Mouse (Mus musculus) naive thymus-derived CD4-positive, alpha-beta T cell, adult 5 months (primary cell): ENCODE results near the gene Havcr2. TPM values are rescaled to one million over a fixed set of nuclear protein-coding genes. Genes with fewer than 3 reads are reported as not detected.

Experiments used
- polyA plus RNA-seq: library from polyadenylated mRNA; unstranded; fragments of 100-300 nt; shearing (Covaris generic); gene quantifications from one replicate; pipeline ENCODE4 v1.2.1, GENCODE M21; 2017

Gene Havcr2
- not detected for polyA plus RNA-seq

DNA sequence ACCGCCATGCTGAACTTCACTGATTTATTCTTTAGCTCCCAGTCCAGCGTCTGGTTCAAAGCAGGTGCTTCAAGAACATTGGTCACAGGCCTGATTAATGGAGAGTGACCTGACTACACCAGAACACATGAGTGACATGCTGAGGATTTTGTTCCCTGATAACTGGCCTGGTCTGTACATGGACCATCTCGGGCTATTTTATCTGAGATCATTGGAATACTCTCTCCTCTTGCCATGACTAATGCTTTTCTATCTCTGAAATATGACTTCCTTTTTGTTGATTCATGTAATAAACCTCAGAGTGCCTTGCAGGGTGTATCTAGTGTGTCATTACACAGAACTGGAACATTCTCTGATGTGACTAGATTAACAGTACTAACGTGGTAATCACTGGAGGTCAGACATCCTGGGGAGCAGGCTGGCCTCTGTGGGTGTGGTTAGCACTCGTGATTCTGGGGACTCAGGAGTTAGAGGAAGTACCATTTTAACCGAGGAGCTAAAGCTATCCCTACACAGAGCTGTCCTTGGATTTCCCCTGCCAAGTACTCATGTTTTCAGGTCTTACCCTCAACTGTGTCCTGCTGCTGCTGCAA lies at the start of gene Havcr2:
Havcr2 (plus strand) TSS at position 483 of the 593 bp plus-strand sequence.

DNA sequence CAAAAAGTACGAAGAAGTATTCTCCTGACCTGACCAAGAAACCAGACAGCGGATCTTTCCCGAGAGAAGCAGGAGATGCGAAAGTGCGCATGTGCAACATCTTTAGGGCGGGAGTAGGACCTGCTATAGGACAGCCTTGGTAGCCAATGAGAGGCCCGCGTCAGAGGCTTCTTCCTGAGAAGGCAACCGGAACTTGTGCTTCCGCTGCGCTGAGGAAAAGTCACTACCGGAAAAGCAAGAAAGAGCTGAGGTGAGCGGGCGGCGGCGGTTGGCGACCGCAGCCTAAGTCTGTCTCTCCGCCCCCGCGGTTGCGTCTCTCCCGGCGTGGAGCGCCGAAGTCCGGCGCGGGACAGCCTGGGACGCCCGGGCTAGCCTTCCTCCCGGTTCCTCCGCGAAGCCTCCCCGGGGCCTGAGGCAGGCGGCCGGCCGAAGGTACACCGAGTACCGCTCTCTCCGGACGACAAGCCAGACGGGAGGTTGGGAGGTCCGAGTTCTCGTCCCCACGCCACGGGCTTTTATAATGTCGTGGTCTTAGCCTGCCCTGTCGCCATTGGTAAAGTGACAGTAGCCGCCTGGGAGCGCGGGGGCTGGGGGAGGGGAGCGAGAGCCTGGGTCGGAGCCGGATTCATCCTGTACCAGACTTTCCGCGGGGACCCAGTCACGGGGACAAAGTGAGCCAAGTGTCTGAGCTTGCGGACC lies 17.8 kb upstream of the Havcr2 start, which contains the start of gene Med7:
Med7 (plus strand) TSS at position 166 of the 699 bp plus-strand sequence.

DNA sequence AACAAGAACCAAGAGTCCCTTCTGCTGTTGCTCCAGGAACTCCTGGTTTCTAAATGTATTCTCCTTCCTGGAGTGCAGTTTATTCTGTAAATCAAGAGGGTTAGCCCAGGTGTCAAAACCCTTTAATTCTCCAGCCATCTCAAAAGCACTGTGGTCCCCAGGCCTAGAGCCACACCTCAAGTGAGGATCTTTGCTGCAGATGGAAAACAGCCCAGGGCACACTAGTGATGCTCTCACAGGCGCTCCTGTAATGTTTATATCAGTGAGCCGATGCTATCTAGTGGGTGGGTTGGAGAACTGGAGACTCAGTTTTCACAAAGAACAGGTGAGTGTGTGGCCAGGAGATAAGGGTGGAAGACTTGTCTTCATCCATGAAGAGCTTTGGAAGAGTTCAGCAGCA lies 69.2 kb downstream of the Havcr2 start, which contains the start of gene Gm12169:
Gm12169 (plus strand) TSS at position 301 of the 400 bp plus-strand sequence.

Other genes starting within 250 kb of the Havcr2 start
- gene Fndc9, start 219.4 kb upstream of the Havcr2 start, polyA plus RNA-seq, result 2.6 TPM
- gene Cyfip2, start 142.1 kb upstream of the Havcr2 start, polyA plus RNA-seq, result 152 TPM
- 1,246 TPM for gene Itk, start 65.4 kb upstream of the Havcr2 start, polyA plus RNA-seq
- gene Fam71b, start 58.4 kb upstream of the Havcr2 start, polyA plus RNA-seq, result 2.2 TPM
- 51.6 TPM for gene Med7, start 18.0 kb upstream of the Havcr2 start, polyA plus RNA-seq
- not detected for gene Gm12169, start 69.3 kb downstream of the Havcr2 start, polyA plus RNA-seq
- gene BC053393, start 116.6 kb downstream of the Havcr2 start, polyA plus RNA-seq, result not detected
- not detected for gene Dppa1, start 174.3 kb downstream of the Havcr2 start, polyA plus RNA-seq